Mouse (Mus musculus) gastrocnemius, postnatal 36 days (tissue): ENCODE data around the gene Cacnb1. TPM values are rescaled to one million over a fixed set of nuclear protein-coding genes. Genes with fewer than 3 reads are reported as not detected.

Experiments used
- DNase-seq, 2 experiments: peaks; one replicate each; pipeline ENCODE4 v3.0.0; 2022
- intact Hi-C: fragments of 180-260 bp; cut with DNase I; formaldehyde crosslinking; loops from one replicate; pipeline ENCODE4 v1.15.1; 2025
- total RNA-seq, 2 experiments: library from RNA; stranded (reverse); gene quantifications; 2 replicates each; pipeline ENCODE4 v1.2.3; 2021

Cacnb1 gene
- total RNA-seq, 2 experiments from 2014 or later = 215 to 243 TPM

DNA sequence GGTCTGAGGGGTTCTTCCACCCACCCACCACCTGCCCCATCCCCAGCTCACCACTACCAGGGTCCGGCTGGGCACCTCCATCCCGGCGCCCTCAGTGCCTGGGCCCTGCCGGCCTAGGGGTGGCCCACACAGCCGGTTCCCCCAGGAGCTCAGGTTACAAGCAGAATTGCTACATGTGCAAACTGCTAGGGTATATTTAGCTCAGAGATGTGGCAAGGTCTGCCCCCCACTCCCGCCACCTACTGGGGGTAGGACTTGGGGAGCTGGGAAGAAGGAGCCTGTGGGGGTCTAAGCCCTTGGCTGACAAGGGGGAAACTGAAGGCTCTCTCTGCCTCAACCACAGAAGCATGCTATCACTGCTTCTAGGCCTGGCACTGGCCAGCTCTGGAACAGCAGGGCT lies 4.6 kb downstream of the Cacnb1 start:
- intact Hi-C loops = no loop called here
- DNase-seq = peak; percentile 36 to 45

DNA sequence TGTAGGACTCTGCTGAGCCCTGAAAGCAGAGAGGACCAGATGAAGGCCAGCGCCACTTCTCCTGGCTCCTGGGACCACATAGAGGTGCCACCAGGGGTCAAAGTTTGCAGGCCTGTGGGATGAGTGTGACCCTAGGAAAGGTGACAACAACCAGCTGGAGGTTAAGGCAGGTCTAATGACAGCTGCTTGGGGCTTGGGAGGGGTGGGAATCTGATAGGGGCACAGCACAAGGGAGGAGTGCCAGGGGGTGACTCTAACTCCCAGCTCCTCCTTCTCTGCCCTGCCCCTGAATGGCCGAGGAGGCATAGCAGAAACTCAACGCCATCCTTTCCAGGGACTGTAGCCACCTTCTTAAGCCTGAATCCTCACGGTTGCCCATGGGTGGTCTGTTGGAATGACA lies 6.0 kb downstream of the Cacnb1 start:
- peak; percentile 35 to 37 for DNase-seq
- intact Hi-C loops = no loop called here

DNA sequence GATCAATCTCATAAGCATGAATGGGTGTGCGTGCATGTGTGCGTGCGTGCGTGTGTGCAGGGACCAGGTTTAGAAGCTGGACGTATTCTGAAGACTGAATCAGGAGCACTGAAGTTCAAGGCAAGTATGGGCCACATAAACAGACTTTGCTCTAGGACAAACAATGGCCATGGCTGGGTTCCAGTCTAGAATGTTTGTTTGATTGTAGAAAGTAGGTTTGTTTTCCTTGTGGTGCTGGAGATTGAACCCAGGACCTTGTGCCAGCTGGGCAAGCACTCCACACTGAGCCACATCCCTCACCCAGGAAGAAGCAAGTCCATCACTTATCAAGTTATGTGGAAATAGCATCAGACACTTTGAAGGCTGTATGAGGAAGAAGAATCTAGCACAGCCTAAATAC lies 6.7 kb downstream of the Cacnb1 start:
- intact Hi-C loops = no loop called here
- no peak for DNase-seq

DNA sequence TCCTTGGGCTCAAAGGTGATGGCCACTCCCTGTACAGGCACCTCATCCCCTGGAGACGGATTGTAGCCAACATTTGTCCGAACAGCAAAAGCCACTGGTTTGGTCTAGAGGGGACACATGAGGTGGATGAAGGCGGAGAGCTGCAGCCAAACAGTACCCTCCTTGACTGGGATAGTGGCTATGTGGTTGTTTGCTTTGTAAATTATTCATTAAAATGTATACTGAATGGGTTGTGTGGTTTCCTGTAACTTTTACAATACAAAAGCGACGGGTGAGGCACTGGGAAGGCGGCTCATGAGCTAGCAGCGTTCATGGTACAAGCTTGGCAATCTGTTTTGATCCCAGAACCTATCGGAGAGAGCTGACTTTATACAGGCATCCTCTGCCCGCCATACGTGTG lies 10.0 kb downstream of the Cacnb1 start:
- DNase-seq = no peak
- intact Hi-C loops = no loop called here

DNA sequence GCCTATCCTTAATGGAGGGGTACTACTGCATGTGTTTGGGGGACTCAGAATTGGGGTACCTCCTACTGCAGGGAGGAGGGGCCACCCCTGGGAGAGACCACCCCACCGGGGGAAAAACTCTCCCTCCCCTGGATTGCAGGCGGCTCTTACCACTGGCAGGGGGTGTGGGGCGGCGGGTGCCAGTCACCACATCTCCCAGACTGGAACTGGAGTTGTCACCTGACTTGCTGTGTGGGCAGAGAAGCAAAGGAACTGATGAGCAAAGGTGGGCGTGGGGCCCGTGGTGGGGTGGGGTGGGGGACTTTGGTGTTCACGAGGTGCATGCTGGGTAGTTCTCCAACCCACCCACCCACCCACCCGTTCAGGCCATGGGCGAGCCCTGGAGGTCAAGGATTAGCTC lies 11.1 kb downstream of the Cacnb1 start:
- intact Hi-C loops = no loop called here
- DNase-seq = no peak

DNA sequence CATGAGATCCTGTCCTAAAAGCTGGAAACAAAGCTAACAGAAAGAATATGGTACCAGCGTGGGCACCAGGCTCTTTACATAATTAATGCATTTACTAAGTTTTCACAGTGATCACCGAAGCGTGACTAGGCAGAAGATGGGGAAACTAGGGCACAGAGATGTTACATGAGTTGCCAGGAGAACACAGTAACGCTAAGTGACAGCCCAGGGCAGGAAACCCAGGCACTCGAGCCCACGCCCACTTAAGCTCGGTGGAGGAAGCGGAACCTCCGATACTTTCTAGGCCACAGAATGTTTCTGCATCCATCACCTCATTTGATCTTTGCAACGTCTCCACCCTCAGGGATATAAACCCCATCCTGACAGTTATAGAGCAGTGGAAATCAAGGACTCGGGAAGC lies 14.7 kb downstream of the Cacnb1 start:
- intact Hi-C loops = no loop called here
- no peak for DNase-seq

DNA sequence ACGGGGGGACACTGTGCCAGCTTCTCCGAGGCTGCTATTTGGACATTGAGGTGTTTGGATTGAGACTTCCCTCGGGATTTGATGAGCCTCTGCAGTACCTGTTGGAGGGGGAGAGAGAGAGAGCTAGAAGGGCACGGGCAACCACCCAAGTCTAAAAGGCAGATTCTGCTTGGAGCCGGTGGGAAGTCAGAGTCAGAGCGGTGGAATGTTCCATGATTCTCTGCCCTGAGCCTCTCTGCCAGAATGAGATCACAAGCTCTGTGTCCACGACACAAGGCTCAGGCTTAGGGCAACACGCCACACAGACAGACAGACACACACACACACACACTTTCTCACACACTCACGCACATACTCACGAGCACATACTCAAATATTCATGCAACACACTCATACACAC lies 17.1 kb downstream of the Cacnb1 start:
- intact Hi-C loops = no loop called here
- peak in 1 of 2 experiments; percentile 63 for DNase-seq

DNA sequence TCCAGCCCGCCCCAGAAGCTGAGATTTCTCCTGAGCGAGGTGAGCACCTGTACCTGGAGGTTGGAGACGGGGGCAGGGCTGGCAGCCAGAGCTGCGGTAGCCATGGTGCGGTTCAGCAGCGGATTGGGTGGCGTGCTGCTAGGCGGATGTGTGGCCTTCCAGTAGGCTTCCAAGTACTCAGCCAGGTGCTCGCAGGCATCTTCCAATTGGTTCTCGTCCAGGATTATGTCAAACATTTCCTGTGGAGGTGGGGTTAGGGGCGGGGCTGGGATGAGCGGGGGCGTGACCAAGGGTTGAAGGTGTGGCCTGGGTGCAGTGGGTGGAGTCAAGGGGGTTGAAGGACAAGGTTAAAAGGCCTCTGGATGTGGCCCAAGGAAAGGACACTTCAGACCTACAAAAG lies 17.8 kb downstream of the Cacnb1 start:
- intact Hi-C loops = no loop called here
- DNase-seq = no peak

DNA sequence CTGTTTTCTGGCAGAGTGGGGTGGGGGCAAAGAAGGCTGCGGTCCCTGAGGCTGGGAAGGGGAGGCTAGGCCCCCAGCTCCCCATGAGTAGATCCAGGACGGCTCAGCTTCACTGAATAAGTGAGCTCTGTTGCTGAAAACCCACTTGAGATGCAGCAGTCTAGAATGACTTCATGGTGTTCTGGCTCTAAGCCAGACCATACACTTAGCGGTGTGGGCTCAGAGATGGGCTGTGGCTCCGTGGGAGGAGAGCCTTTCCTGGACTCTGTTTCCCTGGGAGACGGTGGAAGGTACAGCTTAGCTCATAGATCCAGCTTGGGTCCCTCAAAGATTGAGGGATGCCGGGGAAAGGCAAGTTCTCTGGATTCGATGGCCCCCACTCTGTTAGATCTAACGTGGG lies 18.7 kb downstream of the Cacnb1 start:
- DNase-seq = no peak
- intact Hi-C loops = no loop called here

DNA sequence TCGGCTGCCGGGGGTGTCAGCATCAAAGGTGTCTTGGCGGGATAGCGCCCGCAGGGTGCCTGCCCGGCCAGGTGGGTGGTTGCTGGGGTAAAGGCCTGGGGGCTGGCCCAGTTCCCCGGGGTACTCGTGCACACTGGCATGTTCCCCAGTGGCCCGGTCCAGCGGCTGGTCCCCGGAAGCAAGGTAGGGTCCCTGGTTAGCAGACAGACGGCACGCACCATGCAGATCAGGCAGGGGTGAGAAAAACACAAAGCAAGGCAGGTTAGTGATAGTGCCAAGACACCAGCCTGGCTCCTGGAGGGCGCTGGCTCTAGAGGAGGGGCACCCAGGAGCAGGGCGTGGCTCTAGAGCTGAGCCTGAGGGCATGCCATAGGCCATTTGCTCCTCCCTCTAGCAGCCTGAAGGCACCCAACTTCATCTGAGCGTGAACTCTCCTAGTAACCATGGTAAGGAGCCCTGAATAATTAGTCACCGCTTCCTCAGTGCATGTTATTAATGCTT lies 19.6 kb downstream of the Cacnb1 start:
- intact Hi-C loops = no loop called here
- DNase-seq = no peak

DNA sequence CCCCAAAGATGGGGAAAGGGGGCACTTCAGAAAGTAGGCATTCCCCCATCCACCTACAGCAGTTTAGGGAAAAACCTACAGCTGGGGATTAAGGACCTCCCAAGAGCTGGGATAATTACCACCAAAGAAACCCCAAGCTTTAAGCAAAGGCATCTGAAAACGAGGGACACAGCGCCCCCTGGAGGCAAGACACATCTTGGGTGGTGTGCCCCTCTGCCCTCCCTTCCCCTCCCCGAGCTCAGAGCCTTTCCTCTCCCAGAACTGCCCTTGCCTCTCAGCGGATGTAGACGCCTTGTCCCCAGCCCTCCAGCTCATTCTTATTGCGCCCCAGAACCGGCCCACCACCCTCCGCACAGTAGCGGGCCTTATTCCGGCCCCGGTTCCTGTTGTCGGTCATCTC lies 20.2 kb downstream of the Cacnb1 start:
- peak; percentile 69 to 75 for DNase-seq
- intact Hi-C loops = no loop called here

DNA sequence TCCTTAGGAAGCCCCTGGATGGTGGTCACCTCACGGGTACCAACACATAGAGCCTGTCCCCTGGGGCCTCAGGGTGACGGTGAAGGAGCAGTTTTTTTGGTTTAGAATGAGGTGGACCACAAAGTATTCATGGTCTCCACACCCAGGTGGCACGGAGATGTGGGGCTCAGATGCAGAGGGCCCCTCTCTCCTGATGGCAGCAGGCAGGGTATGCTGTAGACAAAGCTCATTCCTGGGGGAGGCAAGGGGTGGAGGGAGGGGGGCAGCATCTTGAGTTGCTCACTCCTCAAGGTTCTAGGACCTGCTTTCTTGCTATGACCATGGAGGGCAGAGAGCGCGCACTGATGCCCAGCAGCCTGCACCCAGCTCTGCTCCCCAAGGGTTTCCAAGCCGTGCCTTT lies 20.8 kb downstream of the Cacnb1 start:
- intact Hi-C loops = no loop called here
- no peak for DNase-seq

DNA sequence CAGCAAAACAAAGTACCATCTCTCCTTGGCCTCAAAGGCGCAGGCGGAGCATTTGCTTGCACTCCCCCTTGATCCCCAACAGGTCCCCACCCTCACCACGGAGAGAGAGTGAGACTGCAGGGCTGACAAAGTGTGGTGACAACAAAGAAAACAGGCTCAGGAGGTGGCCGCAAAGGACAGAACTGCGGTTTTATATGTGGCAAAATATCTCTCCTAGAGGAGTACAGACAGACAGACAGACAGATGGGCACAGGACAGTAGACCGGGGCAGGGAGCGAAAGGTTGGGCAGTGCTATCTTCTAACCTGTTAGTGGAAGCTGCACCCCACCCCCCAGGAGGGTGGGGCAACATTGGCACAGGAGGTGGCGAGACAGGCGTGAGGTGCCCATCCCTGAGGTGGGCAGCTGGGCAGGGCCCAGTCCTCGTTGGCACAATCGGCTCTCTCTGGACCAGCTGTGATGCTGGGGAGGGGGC lies 21.4 kb downstream of the Cacnb1 start:
- no peak for DNase-seq
- intact Hi-C loops = no loop called here

DNA sequence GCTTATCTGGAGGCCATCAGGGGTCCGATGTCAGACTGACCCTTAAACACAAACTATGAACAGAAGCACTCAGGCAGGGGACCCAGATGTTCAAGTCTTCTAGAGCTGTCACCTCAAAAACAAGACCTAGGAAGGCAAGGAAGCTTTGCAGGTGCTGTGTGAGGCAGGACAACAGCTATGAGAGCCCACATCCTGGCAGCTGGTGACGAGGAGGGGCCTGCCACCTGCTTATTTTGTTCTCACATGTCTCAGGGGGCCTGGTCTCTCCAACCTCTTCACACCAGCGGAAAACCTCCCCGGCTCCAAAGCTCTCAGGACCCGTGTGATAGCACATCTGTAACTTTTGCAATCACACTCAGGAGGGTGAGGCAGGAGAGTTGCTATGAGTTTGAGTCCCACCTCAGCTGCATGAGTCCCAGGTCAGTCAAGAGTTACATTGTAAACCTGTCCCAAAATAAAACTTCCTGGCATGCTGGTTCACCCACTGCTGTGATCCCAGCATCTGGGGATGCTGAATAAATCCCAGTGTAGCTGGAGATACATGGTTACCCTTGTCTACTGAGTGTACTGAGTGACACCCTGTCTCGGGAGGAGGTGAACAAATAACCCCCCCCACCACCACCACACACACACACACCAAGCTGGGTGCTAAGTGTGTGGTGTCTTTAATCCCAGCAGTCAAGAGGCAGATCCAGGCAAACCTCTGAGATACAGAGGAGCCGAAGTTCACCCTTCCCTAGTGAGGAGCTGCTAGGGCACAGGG lies 22.3 kb downstream of the Cacnb1 start:
- DNase-seq = no peak
- intact Hi-C loops = no loop called here

DNA sequence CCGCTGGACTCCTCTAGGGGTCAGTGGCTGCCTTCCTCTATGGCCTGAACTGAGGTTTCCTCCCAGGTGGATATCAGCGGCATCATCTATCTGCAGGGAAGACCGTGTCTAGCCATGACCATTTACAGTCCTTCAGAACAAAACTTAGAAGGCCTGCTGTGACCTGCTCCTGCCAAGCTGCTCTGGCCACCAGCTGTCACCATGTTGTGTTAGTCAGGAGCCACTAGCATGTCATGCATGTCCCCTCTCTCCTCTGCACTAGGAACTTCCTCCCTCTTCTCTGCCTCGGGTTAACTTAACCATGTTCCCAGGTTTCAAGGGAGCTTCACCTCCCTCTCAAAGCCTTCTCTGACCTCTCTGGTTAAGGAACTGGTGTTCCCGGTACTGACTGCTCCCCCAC lies 23.1 kb downstream of the Cacnb1 start:
- no peak for DNase-seq
- intact Hi-C loops = no loop called here

DNA sequence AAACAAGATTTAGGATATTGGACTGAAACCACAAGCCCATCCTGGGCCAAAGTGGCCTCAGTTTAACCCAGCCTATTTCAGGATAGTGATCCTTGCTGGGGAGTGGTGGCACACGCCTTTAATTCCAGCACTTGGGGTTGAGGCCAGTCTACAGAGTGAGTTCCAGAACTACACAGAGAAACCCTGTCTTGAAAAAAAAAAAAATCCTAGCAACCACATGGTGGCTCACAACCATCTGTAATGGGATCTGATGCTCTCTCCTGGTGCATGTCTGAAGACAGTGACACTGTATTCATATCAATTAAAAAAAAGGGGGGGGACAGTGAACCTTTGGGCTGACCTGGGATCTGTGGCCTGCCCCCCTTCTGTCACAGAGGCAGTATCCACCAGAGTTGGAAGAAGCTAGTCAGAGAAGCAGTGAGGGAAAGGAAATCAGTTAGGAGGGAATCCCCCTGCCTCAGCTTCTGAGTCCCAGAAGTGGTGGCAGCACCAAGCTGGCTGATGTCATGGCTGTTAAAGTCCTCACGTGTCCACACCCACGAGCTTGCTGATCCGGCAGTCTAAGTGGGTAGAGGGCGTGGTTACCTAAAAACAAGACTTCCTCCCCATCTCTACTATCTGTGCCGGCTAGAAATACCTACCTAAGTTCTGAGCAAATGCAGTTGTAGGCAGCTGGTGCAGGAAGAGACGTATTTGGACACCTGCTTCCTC lies 23.8 kb downstream of the Cacnb1 start:
- intact Hi-C loops = no loop called here
- DNase-seq = no peak

DNA sequence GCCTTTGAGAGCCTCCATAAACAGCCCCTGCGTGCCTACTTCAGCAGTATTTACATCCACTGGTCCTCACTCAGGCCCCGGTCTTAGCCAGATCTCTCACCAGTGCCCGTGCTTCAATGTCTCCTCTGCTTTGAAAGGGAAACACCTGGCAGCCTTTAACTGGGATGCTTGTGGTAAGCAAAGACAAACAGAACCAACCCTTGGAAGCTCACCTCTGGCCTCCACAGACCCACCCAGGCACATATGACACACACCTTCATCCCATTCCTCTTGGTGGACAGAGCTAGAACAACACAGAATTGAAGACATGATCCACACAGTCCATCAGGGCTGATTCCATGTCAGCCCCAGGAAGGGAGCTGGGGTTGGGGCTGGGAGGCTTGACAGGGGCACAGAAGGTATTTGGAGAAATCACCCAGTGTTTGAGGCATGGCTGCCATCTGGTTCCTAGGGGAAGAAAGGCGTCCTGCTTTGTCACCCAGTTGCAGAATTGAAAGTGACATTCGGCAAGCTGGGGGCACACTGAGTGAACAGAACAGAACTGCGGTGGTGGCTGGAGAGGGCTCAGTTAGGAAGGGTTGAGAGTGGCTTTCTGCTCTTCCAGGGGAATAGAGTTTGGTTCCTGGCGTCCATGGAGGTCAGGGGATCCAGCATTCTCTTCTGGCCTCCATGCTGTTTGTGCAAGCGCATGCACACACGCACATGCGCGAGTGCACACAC lies 24.6 kb downstream of the Cacnb1 start:
- no peak for DNase-seq
- intact Hi-C loops = no loop called here

DNA sequence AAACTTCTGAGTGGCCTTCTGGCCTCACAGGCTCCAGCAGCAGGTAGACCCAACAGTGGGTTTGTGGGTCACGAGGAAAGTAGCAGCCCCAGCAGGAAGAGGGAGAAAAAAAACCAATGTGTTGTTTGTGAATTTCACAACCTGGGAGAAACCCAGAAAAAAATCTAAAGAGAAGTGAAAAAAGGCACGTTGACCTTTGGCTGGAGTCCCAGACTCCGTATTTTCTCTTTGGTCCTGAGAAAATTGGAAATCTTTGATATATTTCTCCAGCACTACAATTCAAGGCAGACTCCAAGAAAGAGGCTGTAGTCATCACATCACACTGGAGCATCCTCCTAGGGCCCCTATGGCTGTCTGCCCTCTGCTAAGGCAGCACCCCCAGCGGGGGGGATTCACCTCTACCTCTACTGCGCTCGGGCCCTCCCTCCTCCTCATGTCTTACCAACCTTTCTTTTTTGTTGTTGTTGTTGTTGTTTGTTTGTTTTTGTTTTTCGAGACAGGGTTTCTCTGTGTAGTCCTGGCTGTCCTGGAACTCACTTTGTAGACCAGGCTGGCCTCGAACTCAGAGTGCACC lies 25.4 kb downstream of the Cacnb1 start:
- intact Hi-C loops = no loop called here
- DNase-seq = no peak

DNA sequence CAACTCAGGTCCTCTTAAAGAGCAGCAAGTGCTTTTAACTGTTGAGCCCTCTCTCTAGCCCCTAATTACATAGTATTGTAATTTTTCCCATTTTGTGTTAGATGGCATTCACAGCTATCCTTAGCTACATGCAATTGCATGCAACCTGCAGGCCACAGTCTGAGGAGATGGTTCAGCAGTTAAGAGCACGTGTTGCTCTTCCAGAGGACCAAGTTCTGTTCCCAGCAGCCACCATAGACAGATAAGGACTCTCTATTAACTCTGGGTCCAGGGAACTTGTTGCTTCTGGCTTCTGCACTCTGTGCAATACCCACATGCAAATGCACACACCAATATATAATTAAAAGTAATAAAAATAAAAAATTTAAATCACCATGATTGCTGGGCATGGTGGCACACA lies 26.1 kb downstream of the Cacnb1 start:
- intact Hi-C loops = no loop called here
- DNase-seq = no peak

DNA sequence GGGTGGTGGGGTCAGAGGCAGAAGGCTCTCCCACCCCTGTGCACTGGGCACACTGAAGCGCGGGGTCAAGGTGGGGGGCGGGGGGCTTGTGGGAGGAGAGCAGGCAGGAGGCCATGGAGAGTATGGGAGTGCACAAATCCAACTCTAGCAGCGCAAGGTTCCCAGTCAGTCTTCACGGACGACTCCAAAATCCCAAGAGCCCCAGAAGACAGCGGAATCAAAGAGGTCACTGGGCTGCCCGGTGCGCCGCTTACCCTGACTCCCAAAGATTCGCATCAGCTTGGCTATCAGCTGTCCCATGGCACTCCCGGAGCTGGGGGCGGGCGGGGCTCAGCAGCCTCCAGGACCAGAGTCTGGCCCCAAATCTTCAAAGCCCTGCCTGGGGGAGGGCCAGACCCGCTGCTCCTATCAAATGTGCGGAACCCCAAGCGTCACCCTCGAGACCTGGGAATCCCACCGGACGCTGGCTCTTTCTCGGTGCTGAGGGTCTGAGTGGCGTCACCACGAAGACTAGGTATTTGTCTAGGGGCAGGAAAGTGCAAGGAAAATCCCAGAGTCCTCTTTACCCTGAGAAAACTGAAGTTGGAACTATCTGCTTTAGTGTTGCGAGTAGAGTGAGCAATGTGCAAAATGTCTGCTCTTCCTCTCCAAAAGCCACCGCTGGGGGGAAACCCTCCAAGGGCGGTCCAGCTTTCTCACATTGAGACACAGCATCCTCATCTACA lies 27.1 kb downstream of the Cacnb1 start, which contains the start of gene Arl5c:
Arl5c (minus strand) TSS at position 618 of the 725 bp plus-strand sequence.
- intact Hi-C loops = no loop called here
- DNase-seq = peak; percentile 47 to 56
